Mouse (Mus musculus): Measurements from ENCODE around the gene Hist1h2bc.

The Hist1h2bc gene

DNA sequence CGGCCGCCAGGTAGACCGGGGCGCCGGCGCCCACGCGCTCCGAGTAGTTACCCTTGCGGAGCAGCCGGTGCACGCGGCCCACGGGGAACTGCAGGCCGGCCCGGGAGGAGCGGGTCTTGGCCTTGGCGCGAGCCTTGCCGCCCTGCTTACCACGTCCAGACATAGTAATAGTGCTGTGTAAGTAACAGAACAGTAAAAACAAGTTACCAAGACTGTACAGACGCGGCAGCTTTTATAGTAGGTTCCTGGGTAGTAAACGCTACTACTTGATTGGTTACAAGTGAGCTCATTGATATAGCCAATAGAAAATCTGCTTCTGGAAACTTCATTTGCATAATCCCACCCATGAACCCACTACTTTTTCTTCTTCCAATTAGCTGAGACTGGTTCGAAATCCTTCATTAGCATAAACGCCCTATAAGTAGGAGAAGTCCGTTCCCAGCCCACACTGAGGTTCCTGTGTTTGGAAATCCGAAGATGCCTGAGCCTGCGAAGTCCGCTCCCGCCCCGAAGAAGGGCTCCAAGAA lies at the start of gene Hist1h2bc, which contains the start of gene Hist1h2ac:
Gene Hist1h2bc (plus strand): TSS at position 445 of the 527 bp plus-strand sequence.
Gene Hist1h2ac (minus strand): TSS at position 194 of the 527 bp plus-strand sequence.
- DNase-seq (ENCODE audit: low read depth, low spot score): peak; percentile 97

DNA sequence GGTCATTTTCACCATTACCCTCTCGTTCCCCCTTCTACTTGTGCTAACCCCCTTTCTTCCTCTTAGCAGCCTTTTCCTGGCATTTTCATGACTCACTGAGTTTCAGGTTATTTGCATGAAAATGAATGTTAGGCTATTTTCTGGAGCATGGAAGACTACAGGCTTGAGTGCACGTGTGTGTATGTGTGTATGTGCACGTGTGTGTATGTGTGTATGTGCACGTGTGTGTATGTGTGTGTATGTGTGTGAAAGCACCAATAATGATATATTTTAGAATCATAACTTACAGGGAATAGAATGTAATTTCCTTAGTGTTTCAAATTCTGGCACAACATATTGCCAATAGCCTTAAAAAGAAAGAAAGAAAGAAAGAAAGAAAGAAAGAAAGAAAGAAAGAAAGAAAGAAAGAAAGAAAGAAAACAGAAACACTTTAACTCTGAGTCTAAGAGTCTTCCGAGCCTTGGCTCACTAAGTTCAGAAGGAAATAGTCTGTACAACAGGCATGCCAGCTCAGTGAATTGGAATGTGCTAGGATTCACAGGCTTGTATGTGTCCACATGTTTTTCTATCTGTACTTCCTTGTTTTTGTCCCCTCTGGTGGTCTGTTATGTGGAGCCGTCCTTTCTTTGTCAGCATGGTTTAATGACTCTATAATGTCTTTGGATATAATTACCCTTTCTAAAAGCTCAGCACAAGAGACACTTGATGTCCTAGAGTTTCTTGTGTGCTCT lies 24.2 kb upstream of the Hist1h2bc start:
- no peak for DNase-seq (ENCODE audit: low read depth, low spot score)

DNA sequence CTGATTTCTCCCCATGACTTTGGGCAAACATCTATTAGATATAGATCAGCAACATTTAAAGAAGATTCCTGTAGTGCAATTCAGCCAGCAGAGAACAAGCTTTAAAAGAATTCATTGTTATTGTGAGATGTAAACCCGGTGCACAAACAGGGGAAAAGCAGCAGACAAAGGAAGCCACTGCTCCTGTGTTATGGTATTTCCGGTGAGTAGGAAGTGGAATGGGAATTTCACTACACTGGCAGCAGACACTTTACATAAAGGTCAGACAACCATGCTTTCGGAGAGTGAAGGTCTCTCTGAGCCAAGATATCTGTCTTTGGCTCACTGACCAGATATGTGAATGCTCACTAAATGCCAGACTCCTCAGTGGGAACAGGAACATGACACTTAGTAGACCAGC lies 21.5 kb upstream of the Hist1h2bc start:
- DNase-seq (ENCODE audit: low read depth, low spot score): no peak

DNA sequence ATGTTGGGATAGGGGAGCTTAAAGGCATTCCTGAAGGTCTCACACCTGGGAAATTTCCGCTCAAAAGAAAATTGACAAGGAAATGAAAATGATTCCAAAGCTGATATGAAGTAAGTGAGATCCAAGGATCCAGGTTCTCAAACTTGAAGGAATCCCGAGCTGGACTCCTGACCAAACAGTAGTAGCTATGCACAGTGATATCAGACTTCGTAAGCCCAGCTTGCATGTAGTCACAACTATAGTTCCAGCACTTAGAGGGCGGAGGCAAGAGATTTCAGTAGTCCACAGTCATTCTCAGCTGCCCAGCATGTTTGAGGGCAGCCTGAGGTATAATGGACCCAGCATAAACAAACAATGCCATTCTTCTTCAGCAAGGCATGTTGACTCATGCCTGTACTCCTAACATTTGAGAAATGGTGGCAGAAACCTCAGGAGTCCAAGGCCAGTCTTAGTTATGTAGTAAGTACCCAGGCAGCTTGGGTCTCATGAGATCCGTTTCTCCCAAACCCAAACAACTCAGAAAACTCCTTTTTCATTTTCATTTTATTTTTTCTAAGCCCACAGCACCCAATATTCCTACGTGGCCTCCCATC lies 1.9 kb upstream of the Hist1h2bc start:
- DNase-seq (ENCODE audit: low read depth, low spot score): no peak

DNA sequence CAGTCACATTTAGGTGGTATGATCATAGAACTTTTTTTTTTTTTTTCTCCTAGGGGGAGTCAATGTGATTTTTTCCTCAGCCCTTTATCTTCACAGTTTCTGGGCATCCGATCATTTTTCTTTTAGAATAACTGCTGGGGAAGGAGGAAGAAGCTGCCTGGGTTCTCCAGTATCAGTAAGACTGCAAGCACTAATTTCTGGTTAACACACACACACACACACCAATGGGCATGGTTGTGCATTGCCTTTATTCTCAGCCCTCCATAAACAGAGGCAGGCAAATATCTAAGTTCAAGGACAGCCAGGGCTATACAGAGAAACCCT lies 1.4 kb upstream of the Hist1h2bc start:
- DNase-seq (ENCODE audit: low read depth, low spot score): no peak

DNA sequence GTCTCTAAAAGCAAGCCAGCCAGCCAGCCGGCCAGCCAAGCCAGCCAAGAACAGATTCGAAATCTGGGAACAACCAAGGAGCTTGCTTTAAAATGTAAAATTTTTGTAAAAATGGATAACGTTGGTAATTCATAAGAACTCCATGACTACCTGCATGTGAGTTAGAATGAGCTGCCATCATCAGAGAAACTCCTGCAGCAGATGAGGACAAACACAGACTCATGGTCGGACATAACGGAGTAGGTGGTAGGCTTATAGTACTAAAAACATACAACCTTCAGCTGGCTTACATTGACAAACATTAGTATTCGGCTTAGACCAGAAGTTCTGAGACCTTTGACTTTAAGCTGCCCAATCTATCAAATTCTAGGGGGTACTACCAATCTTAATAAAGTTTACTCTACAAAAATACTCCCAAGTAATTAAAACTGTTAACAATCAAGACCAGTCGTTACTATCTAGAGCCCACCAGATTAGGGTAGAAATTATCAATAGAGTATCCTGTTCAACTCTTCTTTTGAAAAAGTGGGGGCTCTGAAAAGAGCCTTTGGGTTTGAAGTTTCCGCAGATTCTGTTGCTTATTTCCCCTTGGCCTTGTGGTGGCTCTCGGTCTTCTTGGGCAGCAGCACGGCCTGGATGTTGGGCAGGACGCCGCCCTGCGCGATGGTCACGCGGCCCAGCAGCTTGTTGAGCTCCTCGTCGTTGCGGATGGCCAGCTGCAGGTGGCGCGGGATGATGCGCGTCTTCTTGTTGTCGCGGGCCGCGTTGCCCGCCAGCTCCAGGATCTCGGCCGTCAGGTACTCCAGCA lies 848 bp upstream of the Hist1h2bc start:
- DNase-seq (ENCODE audit: low read depth, low spot score): peak; percentile 62

DNA sequence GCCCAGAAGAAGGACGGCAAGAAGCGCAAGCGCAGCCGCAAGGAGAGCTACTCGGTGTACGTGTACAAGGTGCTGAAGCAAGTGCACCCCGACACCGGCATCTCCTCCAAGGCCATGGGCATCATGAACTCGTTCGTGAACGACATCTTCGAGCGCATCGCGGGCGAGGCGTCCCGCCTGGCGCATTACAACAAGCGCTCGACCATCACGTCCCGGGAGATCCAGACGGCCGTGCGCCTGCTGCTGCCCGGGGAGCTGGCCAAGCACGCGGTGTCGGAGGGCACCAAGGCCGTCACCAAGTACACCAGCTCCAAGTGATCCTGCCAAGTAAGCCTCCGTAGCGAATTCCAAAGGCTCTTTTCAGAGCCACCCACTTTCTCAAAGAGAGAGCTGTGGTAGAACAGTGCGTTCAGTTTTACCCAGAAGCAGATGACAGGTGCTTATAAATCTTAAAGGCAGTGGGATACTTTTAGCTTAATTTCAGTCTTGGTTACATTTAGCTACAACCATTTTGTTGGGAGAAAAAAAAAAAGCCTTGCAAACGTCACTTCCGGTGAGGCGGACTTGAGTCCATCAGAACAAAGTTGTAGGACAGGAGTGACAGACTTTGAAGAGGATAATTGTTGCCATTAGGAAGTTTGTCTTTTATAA lies 421 bp downstream of the Hist1h2bc start:
- peak; percentile 88 for DNase-seq (ENCODE audit: low read depth, low spot score)

DNA sequence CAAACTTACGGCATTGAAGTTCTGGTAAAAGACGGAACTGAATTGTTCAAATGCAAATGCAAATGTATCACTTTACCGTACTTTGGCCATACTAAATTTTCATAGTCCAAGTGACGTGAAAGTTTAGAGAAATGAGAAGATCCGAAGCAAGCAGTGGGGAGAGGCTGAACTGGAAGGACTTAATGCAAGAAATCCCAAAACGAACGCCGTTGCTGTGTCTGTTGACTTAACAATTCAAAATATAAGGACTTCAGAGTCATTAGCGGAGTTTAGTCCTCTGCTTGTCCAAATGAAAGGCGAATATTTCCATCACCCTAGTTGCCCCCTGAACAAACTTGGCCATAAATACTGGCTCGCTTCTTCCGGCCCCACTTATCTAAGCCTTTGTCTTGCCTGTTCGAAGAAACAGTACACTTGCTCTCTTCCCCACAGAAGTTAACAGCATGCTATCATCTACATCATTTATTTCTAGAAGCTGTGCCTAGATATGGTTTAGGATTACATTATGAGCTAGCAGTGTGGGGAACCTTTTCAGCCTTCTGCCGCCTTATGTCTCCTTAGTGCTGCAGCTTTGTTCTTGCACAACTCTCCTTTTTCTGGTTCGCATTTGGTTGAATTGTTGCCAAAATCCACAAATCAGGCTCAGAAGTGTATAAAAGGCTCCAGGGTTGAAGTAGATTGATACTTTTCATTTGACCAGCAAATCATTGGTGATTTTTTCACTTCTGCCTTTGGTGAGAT lies 1.3 kb downstream of the Hist1h2bc start:
- DNase-seq (ENCODE audit: low read depth, low spot score): peak; percentile 72

DNA sequence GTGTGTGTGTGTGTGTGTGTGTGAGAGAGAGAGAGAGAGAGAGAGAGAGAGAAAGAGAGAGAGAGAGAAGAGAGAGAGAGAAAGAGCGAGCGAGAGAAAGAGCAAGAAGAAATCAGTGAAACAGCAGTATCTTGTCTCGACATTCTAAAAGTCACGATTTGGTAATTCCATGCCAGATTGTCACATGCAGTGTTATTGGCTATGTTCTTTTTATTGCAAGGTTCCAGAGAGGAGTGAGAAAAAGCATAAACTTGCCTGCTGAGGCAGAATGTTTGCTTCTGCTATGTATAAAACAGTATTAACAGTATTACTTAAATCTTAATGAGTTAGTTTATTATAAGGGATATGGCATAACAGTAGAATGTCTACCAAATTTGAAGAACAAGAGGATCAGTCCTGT lies 2.0 kb downstream of the Hist1h2bc start:
- DNase-seq (ENCODE audit: low read depth, low spot score): peak; percentile 15

DNA sequence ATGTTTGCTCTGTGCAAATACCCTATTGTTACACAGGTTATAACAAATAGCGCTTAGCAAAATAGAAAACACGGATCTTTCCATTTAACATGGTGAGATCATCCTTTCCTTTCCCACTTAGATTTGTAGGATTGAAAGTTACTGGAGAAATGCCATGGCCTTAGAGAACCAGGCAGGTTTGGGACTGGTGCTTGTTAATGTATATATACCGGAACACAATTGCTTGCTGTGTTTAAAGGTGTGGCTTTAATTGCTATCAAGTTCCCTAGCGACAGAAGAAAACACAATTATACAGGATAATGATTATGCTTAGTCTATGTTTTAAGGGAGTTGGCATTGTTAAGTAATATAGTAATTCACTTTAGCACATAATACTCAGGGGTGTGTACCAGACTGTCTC lies 3.2 kb downstream of the Hist1h2bc start:
- DNase-seq (ENCODE audit: low read depth, low spot score): no peak

DNA sequence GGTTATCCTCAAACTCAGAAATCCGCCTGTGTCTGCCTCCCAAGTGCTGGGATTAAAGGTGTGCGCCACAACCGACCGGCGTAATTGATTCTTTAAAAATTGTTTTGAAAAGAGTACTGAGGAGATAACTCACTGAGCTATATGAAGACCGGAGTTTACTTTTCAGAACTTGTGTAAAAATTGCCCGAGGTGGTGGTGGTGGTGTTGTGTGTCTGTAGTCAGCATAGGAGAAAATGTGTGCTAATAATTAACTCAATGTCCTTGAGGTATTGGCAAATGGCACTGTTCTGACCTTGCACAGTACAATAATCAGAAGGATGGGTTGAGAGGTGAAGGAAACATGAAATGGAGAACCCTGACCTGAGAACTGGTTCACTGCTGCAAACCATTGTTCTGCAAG lies 3.9 kb downstream of the Hist1h2bc start:
- DNase-seq (ENCODE audit: low read depth, low spot score): no peak

DNA sequence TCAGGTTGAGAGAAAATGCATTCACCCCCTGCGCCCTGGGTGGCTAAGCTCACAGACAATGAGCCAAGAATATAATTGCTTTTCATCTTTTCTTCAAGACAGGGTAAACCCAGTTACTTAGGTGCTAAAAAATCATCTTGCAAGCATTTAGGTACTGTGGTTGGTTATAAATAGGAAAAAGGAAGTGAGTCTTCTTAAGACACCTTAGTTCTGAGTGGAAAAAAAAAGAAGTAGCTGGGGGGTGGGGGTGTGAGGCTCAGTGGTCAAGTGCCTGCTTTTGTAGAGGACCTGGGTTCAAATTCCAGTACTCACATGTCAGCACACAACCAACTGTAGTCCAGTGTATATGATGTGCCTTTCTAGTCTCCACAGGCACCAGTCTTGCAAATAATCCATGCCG lies 5.0 kb downstream of the Hist1h2bc start:
- peak; percentile 74 for DNase-seq (ENCODE audit: low read depth, low spot score)

DNA sequence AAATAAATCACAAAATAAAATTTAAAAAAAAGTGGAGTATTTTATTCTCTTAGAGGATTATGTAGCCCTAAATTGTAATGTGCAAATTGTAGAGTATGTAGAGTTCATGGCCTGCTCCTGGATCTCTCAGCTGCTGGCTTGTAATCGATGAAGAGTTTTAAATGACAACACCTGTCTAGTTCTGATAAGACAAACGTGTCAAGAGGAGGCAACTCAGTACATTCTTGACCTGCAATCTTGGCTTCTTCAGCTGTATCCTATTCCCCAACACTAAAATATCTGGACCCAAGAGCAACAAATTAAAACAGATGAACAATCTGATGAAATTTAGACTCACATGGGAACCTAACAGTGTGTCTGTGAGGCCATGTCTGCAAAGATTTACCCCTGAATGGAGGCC lies 5.5 kb downstream of the Hist1h2bc start:
- DNase-seq (ENCODE audit: low read depth, low spot score): no peak

DNA sequence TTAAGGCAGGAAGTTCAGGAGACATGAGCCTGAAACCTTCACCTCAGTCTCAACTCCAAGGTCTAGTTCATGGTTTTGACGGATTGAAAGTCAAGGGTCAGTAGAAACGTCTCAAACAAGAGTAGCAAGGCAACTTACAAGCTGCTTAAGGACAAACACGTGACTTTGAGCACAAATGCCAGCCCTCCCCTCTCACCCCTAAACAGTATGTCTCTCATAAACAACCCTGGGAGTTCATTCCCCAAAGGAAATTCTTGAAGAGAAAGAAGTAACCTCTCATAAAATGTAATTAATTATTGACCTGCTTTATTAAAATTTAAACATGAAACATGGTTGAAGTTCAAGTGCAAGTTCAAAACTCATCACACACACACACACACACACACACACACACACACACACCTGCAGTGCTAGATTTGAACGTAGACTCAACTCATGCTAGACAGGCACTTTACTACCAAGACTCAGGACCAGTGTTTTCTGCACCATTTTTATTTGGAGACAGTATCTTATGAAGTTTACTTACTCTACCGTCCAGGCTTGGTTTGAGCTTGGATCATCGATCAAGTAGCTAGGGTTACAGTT lies 9.9 kb downstream of the Hist1h2bc start:
- no peak for DNase-seq (ENCODE audit: low read depth, low spot score)

DNA sequence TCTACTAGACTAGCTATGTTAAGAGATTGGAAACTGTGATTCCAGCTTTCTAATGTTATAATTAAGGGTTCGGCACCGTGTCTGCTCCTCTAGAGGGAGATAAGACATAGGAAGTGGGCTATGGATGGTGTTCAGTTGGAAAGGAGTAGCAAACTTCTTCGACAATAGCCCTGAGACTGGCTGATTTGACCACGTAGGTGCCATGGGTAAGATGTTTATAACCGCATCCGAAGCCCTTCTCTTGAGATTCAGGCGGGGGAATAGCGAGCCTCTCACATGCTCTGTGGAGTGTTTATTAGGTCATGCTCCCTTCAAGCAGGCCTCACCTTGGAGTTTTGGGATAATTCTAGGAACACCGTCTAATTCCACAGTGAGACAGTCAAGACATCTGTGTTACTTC lies 11.0 kb downstream of the Hist1h2bc start:
- no peak for DNase-seq (ENCODE audit: low read depth, low spot score)

DNA sequence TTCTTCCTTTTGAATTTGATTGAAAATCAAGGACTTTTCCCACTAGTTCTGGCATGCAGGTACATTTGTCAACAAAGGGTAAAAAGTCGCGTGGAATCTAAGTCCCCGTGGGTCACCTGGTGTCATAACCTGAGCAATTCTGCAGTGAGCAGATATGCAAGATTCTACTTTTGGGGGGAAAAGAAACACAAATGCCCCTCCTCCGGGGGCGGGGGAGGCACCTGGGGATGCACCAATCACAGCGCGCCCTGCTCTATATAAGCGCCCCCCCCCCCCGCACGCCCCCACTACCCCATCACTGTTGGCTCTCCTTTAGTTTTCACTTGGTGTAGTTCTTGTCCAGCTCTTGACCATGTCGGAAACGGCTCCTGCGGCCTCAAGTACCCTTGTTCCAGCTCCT lies 11.5 kb downstream of the Hist1h2bc start, which contains the start of gene Hist1h1t:
Gene Hist1h1t (plus strand): TSS at position 301 of the 400 bp plus-strand sequence.
- no peak for DNase-seq (ENCODE audit: low read depth, low spot score)

DNA sequence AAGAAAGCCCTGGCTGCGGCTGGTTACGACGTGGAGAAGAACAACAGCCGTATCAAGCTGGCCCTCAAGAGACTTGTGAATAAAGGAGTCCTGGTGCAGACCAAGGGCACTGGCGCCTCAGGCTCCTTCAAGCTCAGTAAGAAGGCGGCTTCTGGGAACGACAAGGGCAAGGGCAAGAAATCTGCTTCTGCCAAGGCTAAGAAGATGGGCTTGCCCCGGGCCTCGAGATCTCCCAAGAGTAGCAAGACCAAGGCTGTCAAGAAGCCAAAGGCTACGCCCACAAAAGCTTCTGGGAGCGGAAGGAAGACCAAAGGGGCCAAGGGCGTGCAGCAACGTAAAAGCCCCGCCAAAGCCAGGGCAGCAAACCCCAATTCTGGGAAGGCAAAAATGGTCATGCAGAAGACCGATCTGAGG lies 12.1 kb downstream of the Hist1h2bc start:
- no peak for DNase-seq (ENCODE audit: low read depth, low spot score)

DNA sequence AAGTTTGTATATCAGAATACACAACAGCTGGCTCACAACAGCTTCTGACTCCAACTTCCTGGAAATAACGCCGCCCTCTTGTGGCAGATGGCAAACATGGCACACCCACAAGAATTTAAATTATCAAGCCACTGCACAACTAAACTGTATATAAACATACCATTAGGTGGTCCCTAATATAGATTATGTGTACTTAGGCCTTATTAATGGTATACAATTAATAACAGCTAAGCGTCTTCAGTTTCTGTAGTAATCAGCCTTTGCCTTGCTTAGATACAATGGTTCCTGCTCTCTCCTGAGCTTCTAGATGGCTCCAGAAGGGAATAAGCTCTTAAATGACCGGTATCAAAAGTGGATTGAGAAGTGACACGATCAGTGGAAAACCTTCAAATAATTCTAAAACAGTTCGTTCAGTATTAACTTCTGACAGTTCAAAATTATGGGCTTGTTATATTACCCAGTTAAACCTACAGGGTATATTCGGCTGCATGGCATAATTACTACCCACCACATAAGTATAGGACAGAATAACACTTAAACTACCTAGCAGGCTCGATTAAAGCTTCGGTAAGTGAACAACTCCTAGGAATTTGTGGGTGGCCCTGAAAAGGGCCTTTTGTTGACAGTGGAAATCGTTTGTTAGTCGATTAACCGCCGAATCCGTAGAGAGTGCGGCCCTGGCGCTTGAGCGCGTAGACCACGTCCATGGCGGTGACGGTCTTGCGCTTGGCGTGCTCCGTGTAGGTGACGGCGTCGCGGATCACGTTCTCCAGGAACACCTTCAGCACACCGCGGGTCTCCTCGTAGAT lies 13.7 kb downstream of the Hist1h2bc start:
- DNase-seq (ENCODE audit: low read depth, low spot score): peak; percentile 86

DNA sequence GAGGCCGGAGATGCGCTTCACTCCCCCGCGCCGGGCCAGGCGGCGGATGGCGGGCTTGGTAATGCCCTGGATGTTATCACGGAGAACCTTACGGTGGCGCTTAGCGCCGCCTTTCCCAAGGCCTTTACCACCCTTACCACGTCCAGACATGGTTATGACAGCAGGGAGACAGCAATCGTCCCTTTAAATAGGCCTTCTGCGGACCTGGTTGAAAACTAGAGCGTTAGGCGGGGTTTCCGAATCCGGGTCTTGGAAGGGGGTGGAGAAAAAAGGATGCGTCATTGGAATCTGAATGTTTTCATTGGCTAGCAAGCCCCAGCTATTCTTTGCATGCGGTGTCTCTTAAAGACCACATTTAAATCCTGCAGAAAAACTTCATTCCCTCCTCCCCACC lies 14.3 kb downstream of the Hist1h2bc start, which contains the start of gene Hist1h4c:
Gene Hist1h4c (minus strand): TSS at position 155 of the 394 bp plus-strand sequence.
- DNase-seq (ENCODE audit: low read depth, low spot score): peak; percentile 98

DNA sequence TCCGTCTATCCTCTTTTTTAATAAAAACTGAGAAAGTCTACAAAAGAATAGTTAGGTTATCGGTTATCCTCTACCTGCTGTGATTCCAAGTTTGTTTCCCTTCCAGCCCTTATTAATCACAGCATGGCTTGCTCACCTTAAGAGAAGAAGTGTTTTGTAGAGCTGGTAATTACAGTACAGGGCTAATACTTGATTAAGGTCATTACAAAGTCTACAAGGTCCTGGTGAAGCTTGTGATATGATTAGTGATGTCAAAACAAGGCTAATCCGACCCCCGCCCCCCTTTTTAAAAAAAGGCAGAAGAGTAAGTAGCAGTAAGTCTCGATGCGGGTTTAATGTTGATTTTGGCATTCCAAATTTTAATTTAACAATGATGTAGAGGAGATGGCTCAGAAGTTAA lies 15.0 kb downstream of the Hist1h2bc start:
- no peak for DNase-seq (ENCODE audit: low read depth, low spot score)

Data from A20 (cell line).